Mouse (Mus musculus) spleen, adult 12 weeks (tissue): Measurements from ENCODE around the gene Adam33.

ENCODE experiments used
- DNase-seq: peaks from one replicate; pipeline ENCODE4 v3.0.0; 2022; ENCODE audit warnings: low spot score

The Adam33 gene

DNA sequence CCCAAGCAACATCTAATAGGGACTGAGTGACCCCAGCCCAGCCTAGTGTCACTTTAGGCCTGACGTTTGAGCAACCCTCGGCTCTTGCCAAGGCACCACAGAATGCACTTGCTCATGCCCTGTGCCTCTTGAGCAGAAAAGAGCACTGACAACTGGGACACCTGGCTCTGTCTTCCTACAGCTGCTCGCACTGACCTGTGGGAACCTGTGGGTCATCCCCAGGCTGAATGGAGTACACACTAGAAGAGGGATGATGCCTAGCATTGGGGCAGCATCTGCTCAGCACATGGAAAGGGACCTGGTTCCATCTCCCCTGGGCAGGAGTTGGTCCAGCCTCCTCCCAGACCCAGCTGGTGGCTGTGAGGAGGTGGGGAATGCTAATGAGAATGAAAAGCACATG is 36.7 kb downstream of the Adam33 start:
- no peak for DNase-seq

DNA sequence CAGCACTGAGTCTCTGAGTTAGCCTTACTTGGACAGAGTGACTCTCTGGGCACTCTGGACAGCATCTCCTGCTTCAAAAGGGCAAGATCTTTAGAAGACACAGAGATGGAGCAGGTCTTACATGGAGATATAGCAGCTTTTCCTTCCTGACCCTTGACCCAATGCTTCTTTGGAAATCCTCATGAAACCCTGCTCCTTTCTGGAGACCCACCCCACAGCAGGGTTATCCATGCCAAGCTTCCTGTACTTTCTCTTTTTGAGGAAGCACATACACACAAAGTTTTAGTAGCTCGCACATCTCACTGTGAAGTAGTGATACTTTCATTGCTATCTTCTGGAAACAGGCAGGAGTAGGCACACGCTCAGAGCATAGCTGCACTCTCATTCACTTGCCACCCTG is 38.4 kb downstream of the Adam33 start:
- DNase-seq, result no peak

DNA sequence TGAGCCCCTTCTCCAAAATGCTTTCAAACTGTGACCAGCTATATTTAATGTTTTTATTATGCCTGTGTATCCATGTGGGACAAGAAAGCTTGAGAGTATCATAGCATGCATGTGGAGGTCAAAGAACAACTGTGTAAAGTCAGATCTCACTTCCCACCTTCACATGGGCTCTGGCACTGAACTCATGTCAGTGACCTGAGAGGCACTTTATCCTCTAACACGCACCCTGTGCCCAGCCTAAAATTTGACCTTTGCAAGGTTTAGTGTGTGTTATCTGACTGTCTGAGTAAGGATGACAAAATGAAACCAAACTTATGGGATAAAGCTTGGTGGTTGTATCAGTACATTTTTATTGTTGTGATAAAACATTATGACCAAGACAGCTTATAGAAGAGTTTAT is 53.0 kb downstream of the Adam33 start:
- no peak for DNase-seq

DNA sequence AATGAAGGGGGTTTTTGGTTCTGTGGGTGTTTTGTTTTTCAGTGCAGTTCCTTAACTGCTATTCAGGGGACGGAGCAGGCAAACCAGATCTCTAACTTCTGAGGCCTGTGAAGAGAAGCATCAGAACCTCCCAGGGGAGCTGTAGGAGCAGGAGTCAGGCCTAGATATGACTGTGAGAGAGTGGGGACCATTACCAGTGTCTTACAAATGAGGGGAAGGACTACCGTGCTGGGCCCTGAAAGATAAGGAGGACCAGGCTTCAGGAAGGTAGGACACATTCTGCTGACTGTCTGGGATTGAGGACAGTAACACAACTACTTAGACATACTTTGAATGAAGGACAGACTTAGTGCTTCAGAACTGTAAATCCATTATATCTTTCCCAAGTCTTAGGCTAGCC is 54.5 kb downstream of the Adam33 start:
- DNase-seq, result no peak
